Mouse (Mus musculus) limb, embryonic 11.5 days (tissue): ENCODE measurements around the gene Gins2. TPM values are rescaled to one million over a fixed set of nuclear protein-coding genes. Genes with fewer than 3 reads are reported as not detected.

ENCODE experiments used
- ATAC-seq: fragments of 200-750 bp; cut with Nextera tagmentation; 2 replicates; pipeline ENCODE4 v1.8.0; 2017; ENCODE audit warnings: low read depth; ENCODE audit not compliant: insufficient number of reproducible peaks, low FRiP score, low TSS enrichment
- DNase-seq: peaks from one replicate; pipeline ENCODE4 v3.0.0-alpha.2; 2015; ENCODE audit warnings: low spot score
- H3K27ac ChIP-seq: fragments of 300-500 bp; sonication (generic); replicated peaks from 2 replicates; pipeline ENCODE4 v1.5.1; 2014; ENCODE audit warnings: low read depth, mild to moderate bottlenecking, low read length
- H3K27me3 ChIP-seq: fragments of 300-500 bp; sonication (generic); 2 replicates; pipeline ENCODE4 v1.6.1; 2014; ENCODE audit warnings: mild to moderate bottlenecking, low read length, mixed read lengths; ENCODE audit not compliant: control insufficient read depth, insufficient read depth
- H3K36me3 ChIP-seq: fragments of 300-500 bp; sonication (generic); 2 replicates; pipeline ENCODE4 v1.6.1; 2014; ENCODE audit warnings: mild to moderate bottlenecking, low read length, moderate library complexity, mixed read lengths; ENCODE audit not compliant: control insufficient read depth, insufficient read depth
- H3K4me1 ChIP-seq: fragments of 300-500 bp; sonication (generic); 2 replicates; pipeline ENCODE4 v1.6.1; 2014; ENCODE audit warnings: low read length, mixed read lengths; ENCODE audit not compliant: control insufficient read depth, insufficient read depth
- H3K4me2 ChIP-seq: fragments of 300-500 bp; sonication (generic); 2 replicates; pipeline ENCODE4 v1.6.1; 2014; ENCODE audit warnings: low read depth, mild to moderate bottlenecking, moderate library complexity; ENCODE audit not compliant: severe bottlenecking
- H3K4me3 ChIP-seq: fragments of 300-500 bp; sonication (generic); 2 replicates; pipeline ENCODE4 v1.5.1; 2014; ENCODE audit warnings: low read depth, low read length
- H3K9ac ChIP-seq: fragments of 300-500 bp; sonication (generic); 2 replicates; pipeline ENCODE4 v1.6.1; 2014; ENCODE audit warnings: mild to moderate bottlenecking, low read length
- H3K9me3 ChIP-seq: fragments of 300-500 bp; sonication (generic); 2 replicates; pipeline ENCODE4 v1.6.1; 2016; ENCODE audit warnings: low read length; ENCODE audit not compliant: control insufficient read depth
- WGBS: fragments of 180-500 bp; shearing (Covaris S2); extraction: QIAGEN DNeasy Blood & Tissue Kit; methylation state at CpG from one replicate; pipeline ENCODE4 v1.1.7; 2014; 5-methylcytosine and 5-hydroxymethylcytosine counted together
- polyA plus RNA-seq: library from polyadenylated mRNA; unstranded; fragments of >200 nt; fragmentation: Nextera tagmentation; extraction: Ambion mirVana; gene quantifications from 2 replicates; pipeline ENCODE4 v1.2.1, GENCODE M21; 2014

The Gins2 gene
- polyA plus RNA-seq, 1 experiment from 2014 or later: 132 TPM

DNA sequence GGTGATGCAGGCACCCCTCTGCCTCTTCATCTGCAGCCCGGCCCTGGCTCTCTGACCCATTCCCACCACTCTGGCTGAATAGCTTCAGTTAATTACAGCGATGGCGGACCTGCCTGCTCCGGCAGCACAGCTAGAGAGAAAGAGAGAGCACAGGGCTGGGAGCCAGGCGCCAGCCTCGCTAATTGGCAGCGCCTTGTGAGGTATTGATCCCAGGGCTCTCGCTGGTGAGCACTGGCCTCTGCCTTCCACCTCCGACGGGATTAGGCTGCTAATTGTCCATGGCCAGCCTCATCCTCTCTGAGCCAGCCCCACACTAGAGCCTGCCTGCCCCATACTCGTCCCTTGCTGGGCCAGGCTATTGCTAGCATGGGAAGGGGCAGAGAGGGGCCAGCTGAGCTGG, 29.4 kb downstream of the Gins2 start:
- DNase-seq (peak; percentile 51), ATAC-seq (no peak)
- Histone ChIP-seq H3K9ac (0 out of 2 replicates have a peak overlapping the region, but pooled peaks have one; percentile 1), H3K4me1 (peaks cover 76% of the 10 kb centered on the region), H3K4me3 (no peak overlapping the region), H3K27me3 (no peaks in the 10 kb centered on the region), H3K27ac (no peak overlapping the region), H3K9me3 (no peaks in the 10 kb centered on the region), H3K4me2 (no peak overlapping the region), H3K36me3 (peaks cover 3% of the 10 kb centered on the region; the same call in 1 of the 2 replicates)
- WGBS: 12% methylated on average over 11 of the region's 11 CpGs

DNA sequence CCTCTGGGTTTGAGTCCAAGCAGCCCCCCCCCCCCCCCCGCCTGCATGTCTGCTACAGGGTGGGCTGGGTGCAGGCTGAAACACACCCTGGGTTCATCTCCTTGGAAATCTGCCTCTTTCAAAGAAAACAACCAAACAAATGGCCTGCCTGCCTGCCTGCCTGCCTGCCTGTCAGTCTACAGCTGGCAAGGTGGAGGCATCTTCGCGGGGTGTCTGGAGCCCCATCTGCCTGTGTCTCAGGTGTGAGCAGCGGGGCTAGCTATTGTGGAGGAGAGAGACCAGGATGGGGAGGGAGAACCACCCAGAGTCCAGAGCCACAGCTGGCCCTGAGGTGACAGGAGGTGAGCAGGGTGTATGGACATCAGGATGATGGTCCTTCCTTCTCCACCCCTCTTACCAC, 30.9 kb downstream of the Gins2 start:
- Histone ChIP-seq H3K9me3 (no peaks in the 10 kb centered on the region), H3K9ac (no peak overlapping the region), H3K27me3 (no peaks in the 10 kb centered on the region), H3K36me3 (peaks cover 7% of the 10 kb centered on the region; the same call in 1 of the 2 replicates), H3K4me2 (no peak overlapping the region), H3K27ac (no peak overlapping the region), H3K4me3 (no peak overlapping the region), H3K4me1 (peaks cover 65% of the 10 kb centered on the region)
- DNase-seq (no peak), ATAC-seq (no peak)
- WGBS: 69% methylated on average over 3 of the region's 4 CpGs

DNA sequence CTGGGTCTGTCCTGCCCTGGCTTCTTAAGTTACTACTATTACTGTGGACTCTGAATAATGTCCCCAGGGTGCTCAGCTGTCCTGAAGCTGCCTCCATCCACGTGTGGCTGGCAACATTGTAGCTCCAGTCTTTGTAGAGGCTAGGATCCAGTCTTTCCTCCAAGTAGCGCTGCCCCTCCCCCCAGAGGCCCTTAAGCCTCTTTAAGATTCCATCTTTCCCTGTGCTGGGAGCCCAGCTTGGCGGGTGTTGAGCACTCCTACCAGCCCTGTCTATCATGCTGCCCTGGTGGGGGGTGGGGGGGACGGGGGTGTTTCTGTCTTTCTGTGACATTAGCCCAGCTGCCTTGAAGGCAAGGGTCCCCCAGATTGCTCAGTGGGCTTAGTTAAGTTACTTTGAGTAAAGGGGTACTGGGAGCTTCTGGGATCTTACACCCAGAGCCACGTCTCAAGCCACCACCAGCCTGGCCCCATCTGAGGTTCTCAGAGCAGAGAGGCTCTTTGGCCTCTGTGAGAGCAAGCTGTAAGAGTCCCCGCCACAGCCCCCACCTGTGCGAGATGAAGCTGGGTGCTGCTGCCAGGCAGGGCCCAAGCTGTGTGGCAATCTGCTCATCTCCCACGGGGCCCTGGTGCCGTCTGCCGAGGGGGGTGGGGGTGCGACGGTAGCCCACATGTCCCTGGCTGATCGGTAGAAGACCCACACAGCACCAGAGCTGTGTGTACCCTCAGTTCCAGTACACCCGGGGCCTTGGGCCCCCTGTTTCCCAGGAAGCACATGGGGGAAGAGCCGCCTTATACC, 31.7 kb downstream of the Gins2 start:
- Histone ChIP-seq H3K9ac (no peak overlapping the region; the same call in 1 of the 2 replicates), H3K4me2 (no peak overlapping the region), H3K4me1 (peaks cover 60% of the 10 kb centered on the region), H3K36me3 (peaks cover 7% of the 10 kb centered on the region; the same call in 1 of the 2 replicates), H3K27ac (no peak overlapping the region; the same call in 1 of the 2 replicates), H3K27me3 (no peaks in the 10 kb centered on the region), H3K4me3 (no peak overlapping the region), H3K9me3 (no peaks in the 10 kb centered on the region)
- 66% methylated on average over 15 of the region's 15 CpGs for WGBS
- no peak for ATAC-seq
- DNase-seq: peak; percentile 48

DNA sequence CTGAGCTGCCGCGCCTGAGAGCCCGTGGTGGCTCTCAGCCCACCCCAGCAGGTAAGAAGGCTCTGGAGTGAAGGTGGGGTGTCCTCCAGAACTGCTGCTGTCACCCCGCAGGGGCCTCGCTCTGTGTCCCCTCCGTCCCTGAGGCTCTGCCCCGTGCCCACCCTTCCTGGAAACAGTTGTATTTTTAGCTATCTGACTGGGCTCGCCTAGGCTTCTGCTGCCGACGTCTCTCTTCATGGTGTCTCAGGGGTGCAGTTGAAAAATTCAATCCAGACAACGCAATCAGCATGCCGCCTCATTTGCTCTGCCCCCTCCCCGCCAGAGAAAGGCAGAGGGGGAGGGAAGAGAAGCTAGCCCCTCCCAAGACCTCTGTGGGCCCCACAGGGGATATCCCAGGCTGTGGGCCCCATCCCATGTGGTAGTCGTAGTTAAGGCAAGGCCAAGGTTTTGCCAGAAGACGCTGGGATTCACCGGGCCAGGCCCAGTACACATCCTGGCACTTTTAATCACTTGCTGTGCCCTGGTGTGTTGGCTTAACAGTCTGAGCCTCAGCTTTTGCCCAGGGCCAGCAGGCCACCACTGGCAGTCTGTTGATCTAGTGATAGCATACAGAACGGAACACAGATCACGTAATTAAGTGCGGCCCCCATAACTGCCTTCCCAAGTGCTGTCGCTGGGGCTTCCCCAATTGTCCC, 32.8 kb downstream of the Gins2 start:
- 62% methylated on average over 20 of the region's 20 CpGs for WGBS
- DNase-seq: no peak
- no peaks in the 10 kb centered on the region for H3K9me3 ChIP-seq
- H3K36me3 ChIP-seq: peaks cover 7% of the 10 kb centered on the region; the same call in 1 of the 2 replicates
- no peak overlapping the region for H3K27ac ChIP-seq
- H3K4me2 ChIP-seq: no peak overlapping the region
- peaks cover 63% of the 10 kb centered on the region for H3K4me1 ChIP-seq
- no peak overlapping the region for H3K9ac ChIP-seq
- ATAC-seq: no peak
- no peaks in the 10 kb centered on the region for H3K27me3 ChIP-seq
- H3K4me3 ChIP-seq: no peak overlapping the region

DNA sequence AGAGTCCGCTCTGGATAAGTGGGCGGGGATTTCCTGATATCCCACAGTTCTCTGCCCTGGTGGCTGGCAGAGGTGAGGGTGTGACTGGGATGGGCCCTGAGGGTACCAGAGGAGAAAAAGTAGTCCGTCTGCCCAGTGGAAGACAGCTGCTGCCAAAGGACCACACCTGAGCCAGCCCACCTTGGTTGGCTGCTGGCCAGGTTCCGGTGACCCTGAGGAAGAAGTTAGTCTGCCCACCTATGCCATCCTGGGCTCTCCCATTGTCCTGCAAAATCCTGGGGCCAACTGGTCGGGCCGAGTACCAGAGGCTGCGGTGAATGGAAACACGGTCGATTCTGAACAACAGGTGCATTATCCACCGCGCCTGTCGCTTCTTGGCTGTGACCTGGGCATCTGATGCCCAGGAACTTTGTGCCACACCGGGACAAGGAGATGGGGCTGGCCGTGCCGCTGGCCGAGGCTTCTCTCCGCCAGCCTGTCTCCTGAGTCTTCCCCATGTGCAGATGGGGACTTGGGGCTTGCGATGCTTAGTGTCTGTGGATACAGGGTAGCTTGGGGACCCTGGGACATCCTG, 34.6 kb downstream of the Gins2 start:
- no peak overlapping the region for H3K9ac ChIP-seq
- H3K4me2 ChIP-seq: no peak overlapping the region
- no peak for ATAC-seq
- H3K36me3 ChIP-seq: peaks cover 7% of the 10 kb centered on the region; the same call in 1 of the 2 replicates
- no peak for DNase-seq
- no peak overlapping the region for H3K27ac ChIP-seq
- H3K27me3 ChIP-seq: no peaks in the 10 kb centered on the region
- WGBS: 93% methylated on average over 18 of the region's 18 CpGs
- no peak overlapping the region for H3K4me3 ChIP-seq
- H3K9me3 ChIP-seq: no peaks in the 10 kb centered on the region
- H3K4me1 ChIP-seq: peaks cover 70% of the 10 kb centered on the region

DNA sequence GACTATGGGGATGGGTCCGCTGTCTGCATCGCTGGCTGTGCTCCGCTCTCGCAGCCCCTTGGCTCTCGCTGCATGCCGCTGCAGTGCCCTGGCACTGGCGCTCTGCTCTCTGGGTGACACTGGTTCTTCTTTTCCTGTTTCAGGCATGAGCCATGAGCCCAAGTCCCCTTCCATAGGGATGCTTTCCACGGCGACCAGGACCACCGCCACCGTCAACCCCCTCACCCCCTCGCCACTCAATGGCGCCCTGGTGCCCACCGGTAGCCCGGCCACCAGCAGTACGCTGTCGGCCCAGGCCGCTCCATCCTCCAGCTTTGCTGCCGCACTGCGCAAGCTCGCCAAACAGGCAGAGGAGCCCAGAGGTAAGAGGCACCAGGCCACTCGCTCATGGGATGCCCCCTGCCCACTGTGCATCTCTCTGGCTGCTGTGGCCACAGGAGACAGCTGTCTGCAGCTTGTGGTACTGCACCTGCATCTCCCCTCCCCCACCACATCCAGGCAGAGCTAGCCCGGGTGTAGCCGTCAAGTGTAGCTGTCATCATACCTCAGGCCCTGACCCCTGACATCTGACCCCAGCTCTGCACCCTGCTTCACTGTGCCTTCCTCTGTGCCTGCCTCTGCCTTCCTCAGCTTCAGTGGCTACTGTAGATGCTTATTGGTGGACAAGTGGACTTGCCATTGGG, 35.5 kb downstream of the Gins2 start:
- 87% methylated on average over 24 of the region's 24 CpGs for WGBS
- Histone ChIP-seq H3K4me1 (peaks cover 70% of the 10 kb centered on the region), H3K27ac (no peak overlapping the region), H3K27me3 (no peaks in the 10 kb centered on the region), H3K9ac (no peak overlapping the region), H3K9me3 (no peaks in the 10 kb centered on the region), H3K4me3 (no peak overlapping the region), H3K36me3 (peaks cover 7% of the 10 kb centered on the region; the same call in 1 of the 2 replicates), H3K4me2 (no peak overlapping the region)
- ATAC-seq: no peak
- no peak for DNase-seq

DNA sequence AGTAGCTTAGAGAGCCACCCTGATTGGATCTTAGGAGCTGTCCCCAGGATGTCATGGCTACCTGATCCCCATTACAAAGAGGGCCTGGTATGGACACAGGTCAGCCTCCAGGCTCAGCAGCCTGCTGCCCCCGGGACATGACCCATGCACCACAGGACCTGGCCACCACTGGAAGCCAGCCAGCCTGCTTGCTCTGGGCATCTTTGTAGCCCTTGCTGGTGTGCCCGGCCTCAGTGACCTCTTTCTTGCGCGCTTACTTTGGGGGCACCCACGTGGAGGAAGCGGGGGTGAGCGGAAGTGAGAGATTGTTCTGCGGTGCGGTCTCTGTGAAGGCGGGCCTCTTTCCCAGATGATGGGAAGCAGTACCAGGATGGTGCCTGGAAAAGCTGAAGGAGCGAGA, 36.6 kb downstream of the Gins2 start:
- Histone ChIP-seq H3K9me3 (no peaks in the 10 kb centered on the region), H3K27ac (no peak overlapping the region), H3K9ac (no peak overlapping the region), H3K4me3 (no peak overlapping the region), H3K36me3 (peaks cover 7% of the 10 kb centered on the region; the same call in 1 of the 2 replicates), H3K4me1 (peaks cover 71% of the 10 kb centered on the region), H3K27me3 (no peaks in the 10 kb centered on the region), H3K4me2 (no peak overlapping the region)
- WGBS: 86% methylated on average over 11 of the region's 11 CpGs
- no peak for DNase-seq
- no peak for ATAC-seq

DNA sequence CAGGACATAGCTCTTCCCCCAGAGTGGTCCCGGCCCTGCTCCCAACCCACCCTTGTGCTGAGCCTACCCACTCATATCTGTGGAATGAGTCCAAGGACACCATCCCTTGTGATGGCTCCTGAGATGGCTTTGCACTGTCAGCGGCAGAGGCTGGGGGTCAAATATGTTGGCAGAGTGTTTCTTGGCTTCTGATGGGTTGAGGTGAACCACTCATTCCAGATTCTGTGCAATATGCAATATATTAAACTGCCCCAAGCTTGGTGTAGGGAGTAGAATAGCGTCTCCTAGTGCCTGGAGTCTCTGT, 37.5 kb downstream of the Gins2 start:
- 84% methylated on average over 3 of the region's 3 CpGs for WGBS
- peaks cover 71% of the 10 kb centered on the region for H3K4me1 ChIP-seq
- no peak overlapping the region for H3K4me3 ChIP-seq
- H3K9ac ChIP-seq: no peak overlapping the region
- H3K27ac ChIP-seq: no peak overlapping the region
- H3K27me3 ChIP-seq: no peaks in the 10 kb centered on the region
- DNase-seq (no peak), ATAC-seq (no peak)
- H3K4me2 ChIP-seq: no peak overlapping the region
- H3K9me3 ChIP-seq: no peaks in the 10 kb centered on the region
- peaks cover 7% of the 10 kb centered on the region; the same call in 1 of the 2 replicates for H3K36me3 ChIP-seq
